7 mouse cellular contexts compared by ENCODE assay signal in genomic region chr11:117268304-117268956, GRCm38 (mm10).
A peak's percentile ranks its signal among the peaks of the same experiment; 100 is the strongest.
DNase-seq lines count a peak whose midpoint lies in the region; ATAC-seq lines count a peak whose summit lies in the region.

No protein-coding gene starts in this region.

- H3K27me3 ChIP-seq in lung, embryonic 16.5 days (ENCODE audit: control insufficient read depth, insufficient read depth, low read depth, low read length), result no peaks in the 10 kb centered on the region
- H3K27me3 ChIP-seq in embryonic facial prominence, embryonic 13.5 days, result no peaks in the 10 kb centered on the region
- no peaks in the 10 kb centered on the region for H3K27me3 ChIP-seq in hindbrain, embryonic 16.5 days (replicated peaks; ENCODE audit: control insufficient read depth, insufficient read depth, low read length)
- H3K27me3 ChIP-seq in neural tube, embryonic 14.5 days (ENCODE audit: control insufficient read depth, insufficient read depth, low read length), result no peaks in the 10 kb centered on the region

- peaks cover 73% of the 10 kb centered on the region for H3K4me1 ChIP-seq in lung, embryonic 16.5 days (replicated peaks; ENCODE audit: control insufficient read depth, insufficient read depth, low read length)
- H3K4me1 ChIP-seq in embryonic facial prominence, embryonic 13.5 days, result peaks cover 80% of the 10 kb centered on the region
- peaks cover 36% of the 10 kb centered on the region for H3K4me1 ChIP-seq in hindbrain, embryonic 16.5 days (ENCODE audit: control insufficient read depth, insufficient read depth, low read depth, low read length)
- H3K4me1 ChIP-seq in neural tube, embryonic 14.5 days (ENCODE audit: control insufficient read depth, insufficient read depth, low read length), result peaks cover 26% of the 10 kb centered on the region

- peak overlapping the region; percentile 80 for H3K9ac ChIP-seq in lung, embryonic 16.5 days (ENCODE audit: low read length)
- H3K9ac ChIP-seq in embryonic facial prominence, embryonic 13.5 days, result peak overlapping the region; percentile 91
- H3K9ac ChIP-seq in hindbrain, embryonic 16.5 days (ENCODE audit: low read depth, low read length), result no peak overlapping the region
- H3K9ac ChIP-seq in neural tube, embryonic 14.5 days (replicated peaks; ENCODE audit: low read depth, low read length), result no peak overlapping the region

- DNase-seq in lung, postnatal 4 days, result no peak
- no peak for DNase-seq in cerebellum, postnatal 14 days
- no peak for DNase-seq in thymus, postnatal 0 days (ENCODE audit: low spot score)

- H3K27ac ChIP-seq in lung, embryonic 16.5 days (ENCODE audit: low read length), result peak overlapping the region; percentile 35; the same call in 1 of the 2 replicates
- peak overlapping the region; percentile 66 for H3K27ac ChIP-seq in embryonic facial prominence, embryonic 13.5 days
- H3K27ac ChIP-seq in hindbrain, embryonic 16.5 days (ENCODE audit: low read depth, low read length), result peak overlapping the region; percentile 31; the same call in 1 of the 2 replicates
- H3K27ac ChIP-seq in neural tube, embryonic 14.5 days (ENCODE audit: low read depth, low read length), result peak overlapping the region; percentile 28; the same call in 1 of the 2 replicates

- no peak for ATAC-seq in lung, embryonic 16.5 days (ENCODE audit: low read depth)
- ATAC-seq in embryonic facial prominence, embryonic 13.5 days (ENCODE audit: insufficient number of reproducible peaks, insufficient read depth, low FRiP score, low TSS enrichment, low read depth), result no peak
- no peak for ATAC-seq in hindbrain, embryonic 16.5 days
- no peak for ATAC-seq in neural tube, embryonic 14.5 days (ENCODE audit: low read depth)

- 24% methylated on average over 10 of the region's 10 CpGs for WGBS in lung, embryonic 16.5 days
- WGBS in embryonic facial prominence, embryonic 13.5 days, result 27% methylated on average over 10 of the region's 10 CpGs
- WGBS in hindbrain, embryonic 16.5 days, result 41% methylated on average over 10 of the region's 10 CpGs
- 48% methylated on average over 10 of the region's 10 CpGs for WGBS in neural tube, embryonic 14.5 days

- no peaks in the 10 kb centered on the region for H3K36me3 ChIP-seq in lung, embryonic 16.5 days (ENCODE audit: control insufficient read depth, insufficient read depth, low read length)
- H3K36me3 ChIP-seq in embryonic facial prominence, embryonic 13.5 days, result peaks cover 4% of the 10 kb centered on the region; the same call in 1 of the 2 replicates
- no peaks in the 10 kb centered on the region for H3K36me3 ChIP-seq in hindbrain, embryonic 16.5 days (ENCODE audit: control insufficient read depth, insufficient read depth, low read length)
- no peaks in the 10 kb centered on the region for H3K36me3 ChIP-seq in neural tube, embryonic 14.5 days (ENCODE audit: control insufficient read depth, insufficient read depth, low read length)

- no peaks in the 10 kb centered on the region for H3K9me3 ChIP-seq in lung, embryonic 16.5 days (ENCODE audit: control insufficient read depth, low read length)
- H3K9me3 ChIP-seq in embryonic facial prominence, embryonic 13.5 days, result no peaks in the 10 kb centered on the region
- H3K9me3 ChIP-seq in hindbrain, embryonic 16.5 days (ENCODE audit: control insufficient read depth, low read length), result no peaks in the 10 kb centered on the region
- H3K9me3 ChIP-seq in neural tube, embryonic 14.5 days (ENCODE audit: control insufficient read depth, low read length), result no peaks in the 10 kb centered on the region

- peak overlapping the region; percentile 76 for H3K4me3 ChIP-seq in lung, embryonic 16.5 days (ENCODE audit: low read length)
- peak overlapping the region; percentile 90 for H3K4me3 ChIP-seq in embryonic facial prominence, embryonic 13.5 days
- H3K4me3 ChIP-seq in hindbrain, embryonic 16.5 days (ENCODE audit: low read length), result peak overlapping the region; percentile 53; the same call in 1 of the 2 replicates
- no peak overlapping the region; the same call in 1 of the 2 replicates for H3K4me3 ChIP-seq in neural tube, embryonic 14.5 days (ENCODE audit: low read depth, low read length)

- peak overlapping the region; percentile 79 for H3K4me2 ChIP-seq in lung, embryonic 16.5 days (ENCODE audit: low read depth, low read length)
- H3K4me2 ChIP-seq in embryonic facial prominence, embryonic 13.5 days, result peak overlapping the region; percentile 83
- H3K4me2 ChIP-seq in hindbrain, embryonic 16.5 days (ENCODE audit: low read length), result peak overlapping the region; percentile 77
- peak overlapping the region; percentile 72; the same call in 1 of the 2 replicates for H3K4me2 ChIP-seq in neural tube, embryonic 14.5 days (ENCODE audit: low read depth, low read length)

Comparison
In these comparisons a context has a peak if more than half of its experiments do, and no peak if none do; other contexts are left out.
1. H3K9ac ChIP-seq: peak in lung, embryonic 16.5 days (single experiment) and embryonic facial prominence, embryonic 13.5 days (single experiment); none in hindbrain, embryonic 16.5 days (single experiment) and neural tube, embryonic 14.5 days (single experiment).
2. Peak in every context shown above with its lines, with median percentiles within 50 percentile points of each other: H3K27ac ChIP-seq and H3K4me2 ChIP-seq.